Mouse (Mus musculus) telencephalon, adult 2 months (tissue): ENCODE measurements around the gene Ndufs2.
A peak's percentile ranks its signal among the peaks of the same experiment; 100 is the strongest.

Experiments
- DNase-seq: peaks from one replicate; pipeline ENCODE4 v3.0.0-alpha.2; 2011; ENCODE audit warnings: low read depth, low spot score

Gene Ndufs2

DNA sequence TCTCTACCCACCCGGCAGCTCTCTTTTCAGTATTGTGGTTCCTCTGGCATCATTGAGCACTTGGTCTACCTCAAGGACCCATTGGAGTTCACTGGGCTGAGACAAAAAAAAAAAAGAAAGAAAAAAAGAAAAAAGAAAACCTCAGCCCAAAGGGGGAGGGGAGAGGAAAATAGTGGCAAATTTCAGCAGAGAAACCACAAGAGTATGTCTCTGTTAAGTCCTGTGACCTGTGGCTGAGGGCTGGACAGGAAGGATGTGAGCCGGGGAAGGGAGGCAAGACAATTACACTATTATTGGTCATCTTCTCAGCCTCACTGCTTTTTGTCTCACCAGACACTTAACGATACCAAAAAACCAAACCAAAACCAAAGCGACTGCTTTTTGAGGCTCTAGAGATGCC, 19.3 kb downstream of the Ndufs2 start:
- DNase-seq, result no peak

DNA sequence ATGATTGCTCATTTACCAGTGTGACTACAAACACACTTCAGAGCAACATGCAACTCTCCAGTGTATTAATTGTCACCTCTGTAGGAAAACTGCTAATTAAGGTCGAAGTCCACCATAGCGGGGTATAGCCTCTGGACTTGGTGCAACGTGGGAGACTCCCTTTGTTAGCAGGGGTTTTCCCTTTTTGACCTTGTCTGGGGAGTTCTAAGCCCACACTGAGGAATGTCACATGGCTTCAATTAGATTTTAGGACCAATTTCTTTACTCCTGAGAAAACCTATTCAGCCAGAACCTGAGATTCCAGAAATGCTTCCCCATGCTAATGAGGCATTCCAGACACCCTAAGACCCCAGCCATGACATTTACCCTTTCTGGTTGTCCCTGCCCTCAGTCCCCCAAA, 21.0 kb downstream of the Ndufs2 start:
- DNase-seq, result no peak

DNA sequence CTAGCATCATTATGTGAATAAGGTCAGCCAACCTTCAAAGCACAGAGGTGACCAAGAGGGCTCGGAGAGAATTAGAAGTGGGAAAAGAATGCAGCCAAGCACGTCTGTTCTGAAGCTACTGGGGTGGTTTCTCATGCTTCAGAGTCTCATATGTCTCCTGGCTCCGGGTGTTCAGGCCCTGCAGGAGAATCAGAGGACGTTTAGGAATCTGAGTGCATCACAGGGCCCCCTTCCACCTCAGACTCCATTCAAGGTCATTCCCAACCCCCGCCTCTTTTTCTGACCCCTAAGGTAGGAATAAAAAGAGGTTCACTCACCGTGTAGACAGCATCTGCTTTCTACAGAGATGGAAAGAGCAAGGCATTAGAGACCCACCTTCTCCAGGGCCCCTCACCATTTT, 21.4 kb downstream of the Ndufs2 start:
- no peak for DNase-seq

DNA sequence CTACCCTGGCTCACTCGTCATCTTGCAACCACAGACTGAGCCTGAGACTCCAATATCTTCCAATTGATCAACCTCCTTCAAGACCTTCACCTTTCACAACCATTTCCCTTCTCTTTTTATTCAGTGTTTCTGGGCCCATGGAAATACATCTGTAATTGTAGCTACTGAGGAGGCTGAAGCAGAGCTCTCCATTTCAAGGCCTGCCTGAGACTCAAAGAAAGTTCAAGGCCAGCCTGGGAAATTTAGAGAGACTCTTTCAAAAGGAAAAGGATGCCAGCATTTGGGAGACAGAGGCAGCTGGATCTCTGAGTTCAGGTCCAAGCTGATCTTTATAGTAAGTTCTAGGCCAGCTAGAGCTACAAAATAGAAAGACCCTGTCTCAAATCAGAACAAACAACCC, 23.3 kb downstream of the Ndufs2 start:
- DNase-seq, result no peak

GRCm38 (mm10) chr1:171226780-171227179, 24.4 kb downstream of the Ndufs2 start:
- DNase-seq, result no peak

GRCm38 (mm10) chr1:171224857-171225256, 26.3 kb downstream of the Ndufs2 start, which contains the start of gene Apoa2:
Gene Apoa2, plus strand, starts transcription at chr1:171225054.
- DNase-seq, result no peak

GRCm38 (mm10) chr1:171223796-171224195, 27.4 kb downstream of the Ndufs2 start:
- DNase-seq, result no peak

DNA sequence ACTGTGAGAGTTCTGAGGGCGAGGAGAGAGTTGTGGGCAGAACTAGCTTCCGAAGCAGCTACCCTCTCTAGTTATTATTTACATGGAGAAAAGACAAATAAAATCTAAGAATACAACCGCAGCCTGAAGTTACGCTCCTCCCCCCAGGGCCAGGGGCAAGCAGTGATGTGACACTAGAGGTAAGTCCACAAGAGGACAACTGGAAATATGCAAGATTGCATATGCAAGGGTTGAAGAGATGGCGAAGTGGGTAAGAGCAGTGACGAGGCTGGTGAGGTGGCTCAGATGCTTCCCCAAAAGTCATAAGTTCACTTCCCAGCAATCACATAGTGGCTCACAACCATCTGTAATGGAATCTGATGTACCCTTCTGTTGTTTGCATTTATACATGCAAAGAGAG, 28.0 kb downstream of the Ndufs2 start:
- no peak for DNase-seq

GRCm38 (mm10) chr1:171222238-171223155, 28.7 kb downstream of the Ndufs2 start, which contains the start of gene Tomm40l:
Gene Tomm40l, minus strand, starts transcription at chr1:171222514.
- peak; percentile 100 for DNase-seq

DNA sequence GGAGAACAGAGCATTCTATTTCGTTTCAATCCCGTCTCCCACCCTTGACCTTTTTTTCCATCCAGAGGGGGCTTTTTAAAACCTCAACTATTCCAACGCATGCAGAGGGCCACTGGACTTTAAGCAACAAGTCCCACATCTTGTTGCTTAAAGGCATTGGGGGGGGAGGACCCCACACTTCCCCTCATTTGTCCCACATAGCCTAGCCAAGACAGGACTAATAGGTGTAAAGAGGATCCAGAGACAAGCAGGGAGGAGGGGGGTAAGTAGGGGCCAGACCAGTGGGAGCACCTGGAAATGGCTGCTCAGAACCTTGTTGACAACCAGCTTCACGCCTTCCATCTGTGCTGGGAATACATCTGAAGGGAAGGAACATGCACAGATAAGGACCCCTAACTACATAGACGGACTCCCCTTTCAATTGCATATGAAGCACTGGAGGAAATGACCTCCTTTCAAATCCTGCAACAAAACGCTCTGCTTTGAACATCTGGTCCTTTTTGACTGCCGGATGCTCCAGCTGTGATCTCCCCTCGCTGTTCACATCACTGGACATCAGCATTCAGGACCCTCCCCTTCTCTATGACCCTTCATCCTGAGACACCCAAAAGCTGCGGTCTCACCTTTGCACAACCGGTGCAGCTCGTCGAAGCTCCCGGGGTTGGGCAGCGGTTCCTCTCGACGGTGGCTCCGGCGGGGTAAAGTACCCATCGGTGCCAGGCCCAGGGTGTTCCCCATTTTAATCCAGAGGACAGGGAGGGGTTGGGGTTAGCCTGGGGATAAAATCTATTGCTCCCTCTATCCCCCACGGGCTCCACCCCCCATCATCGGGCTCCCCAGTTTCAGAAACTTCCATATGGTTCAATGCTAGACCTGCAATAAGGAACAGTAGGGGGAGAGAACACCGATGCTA, 29.7 kb downstream of the Ndufs2 start:
- no peak for DNase-seq

GRCm38 (mm10) chr1:171220871-171221270, 30.3 kb downstream of the Ndufs2 start:
- peak; percentile 79 for DNase-seq

- DNase-seq, result no peak
Measured at GRCm38 (mm10) chr1:171216241-171216955, 34.8 kb downstream of the Ndufs2 start.

DNA sequence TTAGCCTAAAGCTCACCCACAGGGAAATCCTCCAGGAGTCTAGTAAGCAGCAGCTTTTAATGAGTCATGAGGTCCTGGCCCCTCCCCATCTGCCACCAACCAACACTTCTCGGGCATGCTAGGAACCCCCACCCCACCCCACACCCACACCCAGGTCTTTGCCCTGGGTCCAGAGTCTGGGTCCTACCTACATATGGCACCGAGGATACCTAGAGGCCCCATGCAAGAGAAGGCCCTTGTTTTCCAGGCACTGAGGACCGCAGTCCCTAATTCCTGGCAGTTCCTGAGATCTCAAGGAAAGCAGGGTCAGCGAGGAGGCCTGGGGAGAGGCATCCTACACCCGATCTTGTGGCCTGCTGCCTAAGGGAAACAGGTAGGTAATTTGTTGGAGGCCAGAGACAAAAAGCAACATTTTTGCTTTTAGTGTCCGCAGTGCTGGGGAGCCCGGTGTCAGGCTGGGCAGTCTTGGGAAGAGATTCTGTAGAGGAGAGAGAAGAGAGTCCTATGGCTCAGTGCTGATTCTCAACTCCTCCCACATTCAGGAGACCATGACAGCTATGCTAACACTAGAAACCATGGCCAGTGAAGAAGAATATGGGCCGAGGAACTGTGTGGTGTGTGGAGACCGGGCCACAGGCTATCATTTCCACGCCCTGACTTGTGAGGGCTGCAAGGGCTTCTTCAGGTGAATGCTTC, 37.2 kb downstream of the Ndufs2 start, which contains the start of gene Nr1i3:
Nr1i3 (plus strand) TSS at position 170 of the 696 bp plus-strand sequence.
- no peak for DNase-seq

GRCm38 (mm10) chr1:171212854-171213253, 38.3 kb downstream of the Ndufs2 start:
- DNase-seq, result no peak

DNA sequence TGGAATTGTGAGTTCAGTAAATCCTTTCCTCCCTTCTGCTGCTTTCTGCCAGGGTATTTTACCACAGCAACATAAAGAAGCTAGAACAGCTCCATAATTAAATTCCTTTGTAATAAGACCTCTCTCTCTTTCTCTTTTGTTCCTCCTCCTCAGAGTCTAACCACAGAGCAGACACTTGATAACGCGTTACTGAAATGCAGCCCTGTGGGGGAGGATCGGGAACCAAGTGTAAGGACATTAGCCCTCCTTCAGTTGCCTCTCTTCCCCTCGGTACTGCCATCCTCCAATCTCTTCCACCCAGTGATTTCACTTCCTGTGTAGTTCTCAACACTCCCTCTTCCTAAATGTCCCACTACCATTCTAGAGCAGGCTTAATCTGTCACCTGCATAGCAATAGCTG, 41.8 kb downstream of the Ndufs2 start:
- no peak for DNase-seq

- DNase-seq, result no peak
Measured at GRCm38 (mm10) chr1:171205704-171206493, 45.3 kb downstream of the Ndufs2 start.

GRCm38 (mm10) chr1:171204249-171204644, 46.9 kb downstream of the Ndufs2 start:
- no peak for DNase-seq

GRCm38 (mm10) chr1:171203471-171204248, 47.5 kb downstream of the Ndufs2 start:
- no peak for DNase-seq

DNA sequence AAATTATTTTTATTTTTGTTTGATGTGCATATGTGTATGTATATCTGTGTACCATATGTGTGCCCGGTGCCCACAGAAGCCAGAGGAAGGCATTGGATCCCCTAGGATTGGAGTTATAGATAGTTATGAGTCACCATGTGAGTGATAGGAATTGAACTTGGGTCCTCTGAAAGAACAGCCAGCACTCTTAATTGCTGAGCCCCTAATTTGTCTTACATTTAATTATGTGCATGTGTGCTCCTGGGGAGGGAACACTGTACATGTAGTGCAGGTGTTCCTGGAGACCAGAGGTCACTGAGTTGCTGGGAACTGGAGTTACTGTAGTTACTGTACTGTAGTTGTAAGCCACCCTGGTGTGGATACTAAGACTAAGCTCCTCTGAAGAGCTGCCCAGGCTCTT, 50.4 kb downstream of the Ndufs2 start:
- no peak for DNase-seq
